Mouse (Mus musculus) kidney, postnatal 4 days (tissue): ENCODE data around the gene Dab2ip.
A peak's percentile ranks its signal among the peaks of the same experiment; 100 is the strongest.

ENCODE experiments used
- DNase-seq, 2 experiments: peaks; one replicate each; pipeline ENCODE4 v3.0.0; 2021; ENCODE audit warnings: mixed read lengths in 2 of 2

Dab2ip gene

GRCm38 (mm10) chr2:35557911-35558825 lies at the start of gene Dab2ip:
Gene Dab2ip, plus strand, starts transcription at chr2:35558266.
- DNase-seq = peak; percentile 39 to 68

GRCm38 (mm10) chr2:35508597-35509342 lies 49.3 kb upstream of the Dab2ip start:
- peak; percentile 57 to 69 for DNase-seq

- DNase-seq = no peak
These were observed 48.8 kb upstream of the Dab2ip start for GRCm38 (mm10) chr2:35509343-35509667.

GRCm38 (mm10) chr2:35509888-35510287 lies 48.2 kb upstream of the Dab2ip start:
- DNase-seq = no peak

- peak; percentile 20 to 36 for DNase-seq
These were observed 47.1 kb upstream of the Dab2ip start for GRCm38 (mm10) chr2:35510920-35511319.

- no peak for DNase-seq
These were observed 45.8 kb upstream of the Dab2ip start for GRCm38 (mm10) chr2:35512226-35512625.

GRCm38 (mm10) chr2:35514051-35514892 lies 43.8 kb upstream of the Dab2ip start:
- peak; percentile 88 to 90 for DNase-seq

- no peak for DNase-seq
These were observed 31.3 kb upstream of the Dab2ip start for GRCm38 (mm10) chr2:35526612-35527242.

GRCm38 (mm10) chr2:35529086-35529485 lies 29.0 kb upstream of the Dab2ip start:
- no peak for DNase-seq

GRCm38 (mm10) chr2:35529856-35530255 lies 28.2 kb upstream of the Dab2ip start:
- DNase-seq = no peak

- DNase-seq = no peak
These were observed 27.3 kb upstream of the Dab2ip start for GRCm38 (mm10) chr2:35530732-35531131.

GRCm38 (mm10) chr2:35533646-35534045 lies 24.4 kb upstream of the Dab2ip start:
- DNase-seq = peak in 1 of 2 experiments; percentile 28

GRCm38 (mm10) chr2:35539276-35539972 lies 18.6 kb upstream of the Dab2ip start:
- DNase-seq = peak; percentile 89 to 91

GRCm38 (mm10) chr2:35540798-35541197 lies 17.3 kb upstream of the Dab2ip start:
- peak in 1 of 2 experiments; percentile 25 for DNase-seq

GRCm38 (mm10) chr2:35544717-35545116 lies 13.3 kb upstream of the Dab2ip start:
- peak; percentile 83 to 85 for DNase-seq

GRCm38 (mm10) chr2:35545125-35545590 lies 12.9 kb upstream of the Dab2ip start:
- DNase-seq = peak; percentile 69 to 77

- DNase-seq = no peak
These were observed 11.6 kb upstream of the Dab2ip start for GRCm38 (mm10) chr2:35546462-35546861.

- no peak for DNase-seq
These were observed 8.9 kb upstream of the Dab2ip start for GRCm38 (mm10) chr2:35549191-35549590.

- DNase-seq = no peak
These were observed 8.0 kb upstream of the Dab2ip start for GRCm38 (mm10) chr2:35550097-35550496.

GRCm38 (mm10) chr2:35556918-35557486 lies 1.1 kb upstream of the Dab2ip start:
- DNase-seq = no peak
